Mouse (Mus musculus) stomach, postnatal 0 days (tissue): ENCODE results near the gene Myh2.

Experiments
- CTCF ChIP-seq: IDR thresholded peaks from 2 replicates; pipeline ENCODE4 v1.5.1; 2016; ENCODE audit warnings: antibody characterized with exemption, low read depth, mild to moderate bottlenecking, moderate library complexity
- EP300 ChIP-seq: optimal IDR thresholded peaks from 2 replicates; pipeline ENCODE3; 2016; ENCODE audit warnings: antibody characterized with exemption

- TF ChIP-seq CTCF (no peak), EP300 (no peak)
Measured at GRCm38 (mm10) chr11:67228731-67229130, 57.9 kb downstream of the Myh2 start.
